Mouse (Mus musculus): ENCODE measurements around the gene Slc5a10.
"Not testable (repeated sequence)": the region's sequence is repeated elsewhere in the genome, so short reads cannot be mapped to it uniquely, and the experiment has no call there.

Slc5a10 gene

DNA sequence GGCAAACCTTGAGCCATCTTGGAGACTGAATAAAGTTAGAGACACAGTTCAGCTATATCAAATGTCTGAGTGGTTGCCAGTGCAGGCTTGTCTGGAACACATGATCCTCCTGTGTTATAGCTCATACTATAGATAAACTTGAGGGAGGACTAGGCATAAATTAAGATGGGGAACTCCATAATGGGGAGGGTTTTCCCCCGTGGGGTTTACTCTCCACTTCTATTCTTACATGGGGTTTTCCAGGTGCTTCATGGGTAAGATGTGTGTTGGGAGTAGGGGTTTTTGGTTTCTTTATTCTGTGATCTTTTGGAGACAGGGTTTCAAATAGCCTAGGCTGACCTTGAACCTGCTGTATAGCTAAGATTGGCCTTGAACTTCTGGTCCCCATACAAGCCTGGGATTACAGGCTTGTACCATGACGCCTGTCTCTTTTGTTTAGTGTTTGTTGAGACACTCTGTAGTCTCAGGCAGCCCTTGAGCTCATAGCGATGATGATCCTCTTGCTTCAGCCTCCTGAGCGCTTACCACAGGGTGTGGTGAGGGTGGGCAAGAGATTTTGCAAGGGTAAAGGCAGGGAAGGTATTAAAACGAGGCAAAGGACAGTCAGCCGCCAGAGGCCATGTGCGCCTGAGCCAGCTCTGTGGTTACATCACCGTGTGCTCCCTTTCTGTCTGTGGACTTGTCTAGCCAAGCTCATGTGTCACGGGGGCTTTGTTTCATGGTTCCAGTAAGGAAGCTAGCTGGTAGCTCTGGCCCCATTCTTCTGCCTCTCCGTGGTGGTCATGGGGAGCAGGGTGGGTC, 73.3 kb downstream of the Slc5a10 start:
- DNase-seq: no peak

DNA sequence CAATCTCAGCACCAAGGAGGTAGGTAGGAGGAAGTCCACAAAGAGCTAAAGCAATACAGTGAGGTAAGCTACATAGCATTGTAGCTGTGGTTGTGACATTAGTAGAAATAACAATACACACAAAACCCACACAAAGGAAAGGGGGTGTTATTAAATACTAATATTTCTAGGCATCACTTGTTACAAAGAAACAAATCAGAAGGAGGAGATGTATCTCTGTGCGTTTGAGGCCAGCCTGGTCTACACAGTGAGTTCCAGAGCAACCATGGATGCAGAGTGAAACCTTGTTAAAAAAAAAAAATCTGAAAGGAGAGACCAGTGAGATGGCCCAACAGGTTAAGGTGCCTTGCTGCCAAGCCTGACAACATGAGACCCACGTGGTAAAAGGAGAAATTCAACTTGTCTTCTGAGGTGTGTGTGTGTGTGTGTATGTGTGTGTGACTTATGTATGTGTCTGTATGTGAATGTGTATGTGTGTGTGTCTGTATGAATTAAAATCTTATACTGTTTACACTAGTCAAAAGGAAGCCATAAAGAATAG, 74.1 kb downstream of the Slc5a10 start:
- no peak for DNase-seq

DNA sequence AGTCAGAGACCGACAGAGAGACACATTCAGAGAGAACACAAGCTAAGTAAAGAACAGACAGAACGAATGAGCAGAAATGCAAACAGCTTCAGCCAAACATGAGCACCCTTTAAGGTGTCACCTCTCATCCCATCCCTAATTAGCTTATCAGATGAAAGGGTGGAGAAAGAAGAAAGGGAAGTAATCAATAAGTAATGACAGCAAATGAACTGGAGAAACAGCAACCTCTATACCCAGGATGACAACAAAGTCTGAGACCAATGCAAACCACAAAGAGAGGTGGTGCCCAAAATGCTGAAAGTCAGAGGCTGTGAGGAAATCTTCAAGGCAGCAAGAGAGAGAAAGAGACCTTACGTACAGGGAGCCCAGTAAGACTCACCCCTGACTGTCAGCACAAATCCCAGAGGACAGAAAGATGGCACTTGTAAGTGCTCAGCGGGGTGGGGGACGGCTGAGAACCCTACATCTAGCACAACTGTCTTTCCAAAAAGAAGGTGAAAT, 75.2 kb downstream of the Slc5a10 start:
- DNase-seq: no peak

GRCm38 (mm10) chr11:61644576-61645326, 75.9 kb downstream of the Slc5a10 start:
- no peak for DNase-seq

DNA sequence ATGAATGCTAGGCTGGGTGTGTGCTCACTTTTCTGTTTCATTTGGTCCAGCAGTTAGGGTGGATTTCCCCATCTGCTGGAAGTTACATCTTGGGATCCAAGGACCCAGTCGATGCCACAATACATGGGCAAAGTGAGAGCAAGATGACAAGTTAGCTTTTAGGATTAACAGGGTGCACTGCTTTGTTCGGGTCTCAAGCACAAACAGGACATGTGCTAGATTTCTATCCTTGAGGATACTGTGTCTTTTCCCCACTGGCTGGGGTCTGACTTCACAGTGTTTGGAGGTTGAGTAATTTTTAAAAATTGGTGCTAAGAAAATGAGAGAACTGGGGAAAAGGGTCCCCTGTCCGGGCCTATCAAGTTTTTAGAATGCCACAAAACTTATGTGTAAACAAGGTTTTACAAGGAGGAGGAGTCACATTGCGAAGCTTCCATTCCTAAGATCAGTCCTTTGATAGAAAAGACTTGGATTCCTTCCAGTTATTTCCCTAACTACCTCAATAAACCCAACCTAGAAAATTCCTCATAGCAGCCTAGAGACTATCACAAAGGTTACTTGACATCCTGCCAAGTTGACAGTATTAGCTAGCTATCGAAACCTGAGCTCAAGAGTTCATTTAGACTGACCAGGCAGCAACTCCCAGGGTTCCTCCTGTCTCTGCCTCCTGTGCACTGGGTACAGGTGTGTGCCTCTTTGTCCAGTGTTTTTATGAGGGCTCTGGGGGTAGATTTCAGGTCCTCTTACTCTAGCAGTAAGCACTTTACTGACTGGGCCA, 77.3 kb downstream of the Slc5a10 start:
- no peak for DNase-seq

GRCm38 (mm10) chr11:61642106-61642505, 78.5 kb downstream of the Slc5a10 start:
- DNase-seq: no peak

DNA sequence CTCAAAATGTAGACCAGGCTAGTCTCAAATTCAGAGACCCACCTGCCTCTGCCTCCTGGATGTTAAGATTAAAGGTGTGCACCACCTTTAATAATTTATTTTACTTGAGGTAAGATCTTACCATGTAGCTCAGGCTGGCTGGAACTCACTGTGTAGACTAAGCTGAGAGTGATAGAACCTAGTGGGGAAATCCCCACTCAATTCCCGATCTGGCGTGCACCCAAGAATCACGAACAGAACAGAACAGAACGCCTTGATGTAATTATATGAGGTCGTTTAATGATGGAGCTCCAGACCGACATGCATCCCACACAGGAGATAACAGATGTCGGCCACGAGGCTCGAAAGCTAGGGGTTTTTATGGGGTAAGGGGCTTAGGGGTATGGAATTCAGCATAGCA, 80.0 kb downstream of the Slc5a10 start:
- not testable (repeated sequence) for DNase-seq

- DNase-seq: no peak
Measured at GRCm38 (mm10) chr11:61639601-61640177, 80.9 kb downstream of the Slc5a10 start.

DNA sequence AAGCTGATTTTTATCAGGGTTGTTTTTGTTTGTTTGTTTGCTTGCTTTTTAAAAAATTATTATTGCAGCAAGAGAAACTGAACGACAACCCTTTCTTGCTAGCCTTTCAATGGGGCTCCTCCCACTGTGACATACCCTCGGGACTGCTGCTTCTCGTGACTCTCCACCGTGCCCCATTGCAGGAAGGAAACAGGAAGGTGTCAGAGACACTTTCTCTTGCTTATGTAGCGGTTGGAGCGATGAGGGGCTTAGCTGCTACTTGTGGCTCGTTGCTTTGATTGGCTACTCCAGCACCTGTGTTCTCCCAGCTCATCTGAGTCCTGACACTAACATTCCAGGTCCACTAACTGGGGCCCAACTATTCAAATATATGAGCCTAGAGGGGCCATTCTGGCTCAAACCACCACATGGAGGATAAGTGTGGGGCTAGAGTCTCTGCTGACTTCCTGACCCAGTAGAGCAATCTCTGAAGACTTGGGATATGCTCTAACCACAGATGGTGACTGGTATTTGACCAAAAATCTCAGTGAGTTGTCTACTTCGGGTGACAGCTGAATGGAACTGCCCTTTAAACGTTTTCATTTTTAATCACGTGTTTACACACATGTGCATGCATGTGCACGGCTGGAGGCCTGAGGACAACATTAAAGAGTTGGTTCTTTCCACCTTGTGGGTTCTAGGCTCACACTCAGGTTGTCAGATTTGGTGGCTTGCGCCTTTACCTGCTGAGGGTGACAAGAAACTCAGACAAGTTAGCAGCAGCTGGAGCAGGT, 81.7 kb downstream of the Slc5a10 start:
- peak; percentile 49 for DNase-seq

DNA sequence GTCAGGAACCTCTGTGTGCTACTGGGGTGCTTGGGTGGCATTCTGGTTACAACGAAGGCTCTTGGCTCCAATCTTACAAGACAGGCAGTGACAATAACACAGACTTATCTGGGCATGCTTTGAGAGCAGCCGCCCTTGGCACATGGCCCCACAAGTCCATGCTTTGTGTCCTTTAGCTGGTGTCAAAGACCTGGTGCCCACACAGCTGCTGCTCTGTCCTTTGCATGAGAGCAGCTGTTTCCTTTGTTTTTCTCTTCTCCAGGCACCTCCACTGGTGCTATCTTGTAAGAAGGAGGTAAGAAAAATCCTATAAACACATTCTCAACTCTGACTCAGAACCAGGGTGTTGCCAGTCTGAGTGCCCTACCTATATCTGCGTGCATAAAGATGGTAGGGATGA, 82.8 kb downstream of the Slc5a10 start:
- no peak for DNase-seq

DNA sequence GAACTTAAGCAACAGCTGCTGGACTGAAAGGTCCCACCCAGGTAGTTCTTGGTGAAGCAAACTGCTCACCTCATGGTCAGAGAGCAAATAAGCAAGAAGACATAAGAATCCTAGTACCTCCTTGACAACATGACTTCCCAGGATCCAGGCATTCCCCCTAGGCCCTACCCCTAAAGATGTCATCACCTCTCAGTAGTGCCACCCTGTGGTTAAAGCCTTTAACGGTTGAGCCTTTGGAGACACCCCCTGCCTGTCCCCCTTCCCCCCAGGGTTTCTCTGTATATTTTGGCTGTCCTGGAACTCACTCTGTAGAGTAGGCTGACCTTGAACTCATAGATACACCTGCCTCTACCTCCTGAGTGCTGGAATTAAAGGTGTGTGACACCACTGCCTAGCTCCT, 83.2 kb downstream of the Slc5a10 start:
- no peak for DNase-seq

GRCm38 (mm10) chr11:61636309-61636708, 84.3 kb downstream of the Slc5a10 start:
- not testable (repeated sequence) for DNase-seq

DNA sequence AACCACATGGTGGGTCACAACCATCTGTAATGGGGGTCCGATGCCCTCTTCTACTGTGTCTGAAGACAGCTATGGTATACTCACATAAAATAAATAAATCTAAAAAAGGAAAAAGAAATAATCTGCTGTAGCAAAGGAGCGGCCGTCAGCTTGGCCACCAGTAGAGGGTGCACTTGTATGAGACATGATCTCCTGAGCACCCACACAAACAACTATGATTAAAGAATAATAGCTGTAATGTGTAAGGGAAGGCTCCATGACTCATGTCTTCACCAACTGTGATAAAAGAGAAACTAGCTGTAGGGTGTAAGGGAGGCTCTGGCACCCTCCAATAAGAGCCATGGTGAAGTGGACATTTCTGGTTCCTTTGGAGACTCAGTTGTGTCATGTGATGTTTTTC, 91.0 kb downstream of the Slc5a10 start:
- no peak for DNase-seq

DNA sequence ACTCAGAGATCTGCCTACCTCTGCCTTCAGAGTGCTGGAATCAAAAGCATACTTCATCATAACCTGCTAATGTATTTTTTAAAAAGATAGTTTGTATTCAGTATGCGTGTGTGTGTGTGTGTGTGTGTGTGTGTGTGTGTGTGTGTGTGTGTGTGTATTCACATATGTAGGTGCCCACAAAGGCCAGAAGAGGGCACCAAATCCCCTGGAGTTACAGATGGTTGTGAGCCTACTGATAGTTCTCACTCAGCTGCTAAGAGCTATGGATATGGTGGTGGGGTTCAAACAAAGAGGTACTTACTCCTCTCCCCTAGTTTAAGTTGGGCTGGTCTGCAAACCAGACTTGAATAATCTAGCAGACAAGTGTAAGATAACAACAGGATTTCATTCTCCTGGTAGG, 94.1 kb downstream of the Slc5a10 start:
- no peak for DNase-seq

DNA sequence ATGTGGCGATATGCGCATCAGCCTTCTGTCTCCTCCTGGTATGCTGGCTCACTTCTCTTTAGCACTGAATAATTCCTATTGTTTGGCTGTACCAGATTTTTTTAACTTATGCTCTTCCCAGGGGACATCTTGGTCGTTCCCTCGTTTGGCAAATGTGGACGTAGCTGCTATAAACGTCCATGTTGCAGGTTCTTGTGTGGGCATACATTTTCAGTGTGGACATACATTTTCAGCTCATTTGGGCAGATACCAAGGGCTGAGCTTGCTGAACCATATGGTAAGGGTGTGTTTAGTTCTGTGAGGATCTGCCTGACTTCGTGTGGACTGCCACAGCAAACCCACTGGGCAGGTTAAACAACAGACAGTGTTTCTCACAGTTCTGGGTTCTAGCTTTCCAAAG, 95.5 kb downstream of the Slc5a10 start:
- DNase-seq: no peak

Measured in thymus, postnatal 25 days (tissue).